Mouse (Mus musculus): ENCODE measurements around the gene Rhoh. TPM values are rescaled to one million over a fixed set of nuclear protein-coding genes. Genes with fewer than 3 reads are reported as not detected.

Rhoh gene
- polyA plus RNA-seq, 2 experiments = 0.79 to 1.0 TPM

GRCm38 (mm10) chr5:65869660-65870059 is 8.6 kb downstream of the Rhoh start:
- 67% methylated on average over 4 of the region's 4 CpGs for WGBS (ENCODE audit: insufficient replicate concordance)
- Histone ChIP-seq H3K4me1 (replicated peaks; ENCODE audit: control insufficient read depth in 2 of 2, insufficient read depth in 2 of 2, low read length in 1 of 2) (no peaks in the 10 kb centered on the region), H3K4me2 (ENCODE audit: low read depth) (no peak overlapping the region), H3K27ac (no peak overlapping the region), H3K36me3 (replicated peaks; ENCODE audit: control insufficient read depth, insufficient read depth, low read depth) (no peaks in the 10 kb centered on the region), H3K27me3 (ENCODE audit: control insufficient read depth, insufficient read depth, low read length) (no peaks in the 10 kb centered on the region), H3K4me3 (ENCODE audit: insufficient read depth in 1 of 2, low read depth in 2 of 2, low read length in 2 of 2) (no peak overlapping the region), H3K9me3 (ENCODE audit: control insufficient read depth, low read length) (no peaks in the 10 kb centered on the region), H3K9ac (replicated peaks) (no peak overlapping the region)
- TF ChIP-seq EP300 (IDR thresholded peaks at IDR 0.05; ENCODE audit: low read depth) (no peak), CTCF (IDR thresholded peaks at IDR 0.05; ENCODE audit: low read depth) (no peak)
- no peak for DNase-seq (ENCODE audit: low read depth in 3 of 3, low spot score in 3 of 3)
- no peak for ATAC-seq (ENCODE audit: insufficient read depth)

DNA sequence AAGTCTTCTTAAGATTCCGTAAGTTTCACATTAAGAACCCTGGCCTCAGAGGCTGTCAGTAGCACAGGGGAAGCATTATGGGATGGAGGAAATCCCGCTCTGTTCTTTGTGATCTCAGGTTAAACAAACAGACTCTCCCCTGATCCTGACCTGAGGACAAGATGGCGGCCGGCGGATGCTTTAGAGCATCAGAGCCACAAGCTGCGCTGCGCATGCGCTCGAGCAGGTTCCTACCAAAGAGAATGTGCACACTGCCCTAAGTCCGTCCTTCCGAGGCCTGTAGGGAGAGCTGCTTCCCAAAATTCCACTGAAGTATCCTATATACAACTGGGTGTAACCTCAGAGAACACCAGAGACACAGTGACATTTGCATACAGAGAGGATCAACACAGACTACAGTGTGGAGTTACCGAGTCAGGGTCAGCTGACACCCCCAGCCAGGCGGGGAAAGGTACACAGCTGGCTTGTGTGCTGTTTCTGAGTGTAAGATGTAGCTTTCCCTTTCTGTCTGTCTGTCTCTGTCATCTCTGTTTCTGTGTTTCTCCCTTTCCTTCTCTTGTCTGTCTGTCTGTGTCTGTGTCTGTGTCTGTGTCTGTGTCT is 10.4 kb downstream of the Rhoh start:
- Histone ChIP-seq H3K27ac (no peak overlapping the region), H3K9ac (replicated peaks) (no peak overlapping the region), H3K4me3 (ENCODE audit: insufficient read depth in 1 of 2, low read depth in 2 of 2, low read length in 2 of 2) (no peak overlapping the region), H3K27me3 (ENCODE audit: control insufficient read depth, insufficient read depth, low read length) (no peaks in the 10 kb centered on the region), H3K4me2 (ENCODE audit: low read depth) (no peak overlapping the region), H3K9me3 (ENCODE audit: control insufficient read depth, low read length) (no peaks in the 10 kb centered on the region), H3K36me3 (replicated peaks; ENCODE audit: control insufficient read depth, insufficient read depth, low read depth) (no peaks in the 10 kb centered on the region), H3K4me1 (replicated peaks; ENCODE audit: control insufficient read depth in 2 of 2, insufficient read depth in 2 of 2, low read length in 1 of 2) (no peaks in the 10 kb centered on the region)
- WGBS (ENCODE audit: insufficient replicate concordance) = 77% methylated on average over 13 of the region's 13 CpGs
- no peak for ATAC-seq (ENCODE audit: insufficient read depth)
- no peak for DNase-seq (ENCODE audit: low read depth in 3 of 3, low spot score in 3 of 3)
- TF ChIP-seq CTCF (IDR thresholded peaks at IDR 0.05; ENCODE audit: low read depth) = no peak
- TF ChIP-seq EP300 (IDR thresholded peaks at IDR 0.05; ENCODE audit: low read depth) = no peak

DNA sequence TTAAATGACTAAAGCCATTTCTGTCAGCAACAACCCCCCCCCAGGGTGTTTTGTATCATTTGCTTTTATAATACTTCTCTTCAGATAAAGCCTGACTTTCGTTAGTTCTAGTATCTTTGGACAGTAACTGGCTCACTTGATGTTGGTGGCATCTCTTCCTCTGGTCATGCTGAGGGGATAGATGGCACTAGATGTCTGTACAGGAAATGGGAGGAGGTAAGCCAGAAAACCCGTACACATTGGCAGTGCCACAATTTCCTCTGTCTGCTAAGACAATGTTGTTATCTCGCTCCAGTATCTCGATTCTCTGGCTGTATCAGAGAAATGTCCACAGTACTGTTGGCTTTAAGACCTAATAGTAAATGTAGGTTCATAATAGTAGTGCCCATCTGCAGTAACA is 12.2 kb downstream of the Rhoh start:
- 13% methylated on average over 4 of the region's 4 CpGs for WGBS (ENCODE audit: insufficient replicate concordance)
- Histone ChIP-seq H3K4me1 (replicated peaks; ENCODE audit: control insufficient read depth in 2 of 2, insufficient read depth in 2 of 2, low read length in 1 of 2) (no peaks in the 10 kb centered on the region), H3K27ac (no peak overlapping the region), H3K27me3 (ENCODE audit: control insufficient read depth, insufficient read depth, low read length) (no peaks in the 10 kb centered on the region), H3K4me3 (ENCODE audit: insufficient read depth in 1 of 2, low read depth in 2 of 2, low read length in 2 of 2) (no peak overlapping the region), H3K36me3 (replicated peaks; ENCODE audit: control insufficient read depth, insufficient read depth, low read depth) (no peaks in the 10 kb centered on the region), H3K9ac (replicated peaks) (no peak overlapping the region), H3K4me2 (ENCODE audit: low read depth) (no peak overlapping the region), H3K9me3 (ENCODE audit: control insufficient read depth, low read length) (no peaks in the 10 kb centered on the region)
- TF ChIP-seq CTCF (IDR thresholded peaks at IDR 0.05; ENCODE audit: low read depth) (no peak), EP300 (IDR thresholded peaks at IDR 0.05; ENCODE audit: low read depth) (no peak)
- no peak for DNase-seq (ENCODE audit: low read depth in 3 of 3, low spot score in 3 of 3)
- ATAC-seq (ENCODE audit: insufficient read depth) = no peak

- H3K9ac ChIP-seq (replicated peaks) = no peak overlapping the region
- H3K4me1 ChIP-seq (replicated peaks; ENCODE audit: control insufficient read depth in 2 of 2, insufficient read depth in 2 of 2, low read length in 1 of 2) = no peaks in the 10 kb centered on the region
- H3K27ac ChIP-seq = no peak overlapping the region
- DNase-seq (ENCODE audit: low read depth in 3 of 3, low spot score in 3 of 3) (no peak), ATAC-seq (ENCODE audit: insufficient read depth) (no peak)
- WGBS (ENCODE audit: insufficient replicate concordance) = 76% methylated on average over 7 of the region's 7 CpGs
- no peak overlapping the region for H3K4me3 ChIP-seq (ENCODE audit: insufficient read depth in 1 of 2, low read depth in 2 of 2, low read length in 2 of 2)
- H3K9me3 ChIP-seq (ENCODE audit: control insufficient read depth, low read length) = no peaks in the 10 kb centered on the region
- H3K4me2 ChIP-seq (ENCODE audit: low read depth) = no peak overlapping the region
- H3K36me3 ChIP-seq (replicated peaks; ENCODE audit: control insufficient read depth, insufficient read depth, low read depth) = no peaks in the 10 kb centered on the region
- no peaks in the 10 kb centered on the region for H3K27me3 ChIP-seq (ENCODE audit: control insufficient read depth, insufficient read depth, low read length)
- TF ChIP-seq CTCF (IDR thresholded peaks at IDR 0.05; ENCODE audit: low read depth) (no peak), EP300 (IDR thresholded peaks at IDR 0.05; ENCODE audit: low read depth) (no peak)
These were observed 14.3 kb downstream of the Rhoh start for GRCm38 (mm10) chr5:65875269-65875668.

GRCm38 (mm10) chr5:65878367-65878766 is 17.4 kb downstream of the Rhoh start:
- Histone ChIP-seq H3K9ac (replicated peaks) (no peak overlapping the region), H3K36me3 (replicated peaks; ENCODE audit: control insufficient read depth, insufficient read depth, low read depth) (no peaks in the 10 kb centered on the region), H3K4me1 (replicated peaks; ENCODE audit: control insufficient read depth in 2 of 2, insufficient read depth in 2 of 2, low read length in 1 of 2) (peaks cover 0 to 11% of the 10 kb centered on the region in 2 experiments; a peak in 2 of 4 replicates), H3K27me3 (ENCODE audit: control insufficient read depth, insufficient read depth, low read length) (no peaks in the 10 kb centered on the region), H3K4me3 (ENCODE audit: insufficient read depth in 1 of 2, low read depth in 2 of 2, low read length in 2 of 2) (no peak overlapping the region), H3K27ac (no peak overlapping the region), H3K9me3 (ENCODE audit: control insufficient read depth, low read length) (no peaks in the 10 kb centered on the region), H3K4me2 (ENCODE audit: low read depth) (no peak overlapping the region)
- no peak for TF ChIP-seq EP300 (IDR thresholded peaks at IDR 0.05; ENCODE audit: low read depth)
- no peak for TF ChIP-seq CTCF (IDR thresholded peaks at IDR 0.05; ENCODE audit: low read depth)
- 49% methylated on average over 3 of the region's 3 CpGs for WGBS (ENCODE audit: insufficient replicate concordance)
- ATAC-seq (ENCODE audit: insufficient read depth) (no peak), DNase-seq (ENCODE audit: low read depth in 3 of 3, low spot score in 3 of 3) (no peak)

All from liver, embryonic 14.5 days (tissue).